Mouse (Mus musculus) forebrain, embryonic 16.5 days (tissue): ENCODE data around the gene Gm21987. TPM values are rescaled to one million over a fixed set of nuclear protein-coding genes. Genes with fewer than 3 reads are reported as not detected.
A peak's percentile ranks its signal among the peaks of the same experiment; 100 is the strongest.

Experiments used
- ATAC-seq: fragments of 200-750 bp; cut with Nextera tagmentation; 2 replicates; pipeline ENCODE4 v1.8.0; 2017; ENCODE audit warnings: mild to moderate bottlenecking, moderate library complexity
- H3K27ac ChIP-seq: fragments of 300-500 bp; sonication (generic); 2 replicates; pipeline ENCODE4 v1.5.1; 2014; ENCODE audit warnings: low read length, control low read depth
- H3K27me3 ChIP-seq: fragments of 300-500 bp; sonication (generic); replicated peaks from 2 replicates; pipeline ENCODE4 v1.6.1; 2014; ENCODE audit warnings: low read length; ENCODE audit not compliant: control insufficient read depth, insufficient read depth
- H3K36me3 ChIP-seq: fragments of 300-500 bp; sonication (generic); 2 replicates; pipeline ENCODE4 v1.6.1; 2014; ENCODE audit not compliant: control insufficient read depth, insufficient read depth
- H3K4me1 ChIP-seq: fragments of 300-500 bp; sonication (generic); replicated peaks from 2 replicates; pipeline ENCODE4 v1.6.1; 2014; ENCODE audit warnings: low read length; ENCODE audit not compliant: control insufficient read depth, insufficient read depth
- H3K4me2 ChIP-seq: fragments of 300-500 bp; sonication (generic); 2 replicates; pipeline ENCODE4 v1.6.1; 2014; ENCODE audit warnings: mild to moderate bottlenecking, low read length, control low read depth
- H3K4me3 ChIP-seq: fragments of 300-500 bp; sonication (generic); replicated peaks from 2 replicates; pipeline ENCODE4 v1.5.1; 2014; ENCODE audit warnings: mild to moderate bottlenecking, low read length, control low read depth
- H3K9ac ChIP-seq: fragments of 300-500 bp; sonication (generic); replicated peaks from 2 replicates; pipeline ENCODE4 v1.6.1; 2014; ENCODE audit warnings: low read depth, low read length, control low read depth
- H3K9me3 ChIP-seq: fragments of 300-500 bp; sonication (generic); 2 replicates; pipeline ENCODE4 v1.6.1; 2016; ENCODE audit warnings: low read length; ENCODE audit not compliant: control insufficient read depth
- WGBS: fragments of 180-500 bp; shearing (Covaris S2); extraction: QIAGEN DNeasy Blood & Tissue Kit; methylation state at CpG from one replicate; pipeline ENCODE4 v1.1.7; 2014; 5-methylcytosine and 5-hydroxymethylcytosine counted together
- polyA plus RNA-seq: library from polyadenylated mRNA; unstranded; fragments of >200 nt; fragmentation: Nextera tagmentation; extraction: Ambion mirVana; gene quantifications from 2 replicates; pipeline ENCODE4 v1.2.1, GENCODE M21; 2015

Gene Gm21987
- polyA plus RNA-seq, 1 experiment from 2014 or later = not detected

DNA sequence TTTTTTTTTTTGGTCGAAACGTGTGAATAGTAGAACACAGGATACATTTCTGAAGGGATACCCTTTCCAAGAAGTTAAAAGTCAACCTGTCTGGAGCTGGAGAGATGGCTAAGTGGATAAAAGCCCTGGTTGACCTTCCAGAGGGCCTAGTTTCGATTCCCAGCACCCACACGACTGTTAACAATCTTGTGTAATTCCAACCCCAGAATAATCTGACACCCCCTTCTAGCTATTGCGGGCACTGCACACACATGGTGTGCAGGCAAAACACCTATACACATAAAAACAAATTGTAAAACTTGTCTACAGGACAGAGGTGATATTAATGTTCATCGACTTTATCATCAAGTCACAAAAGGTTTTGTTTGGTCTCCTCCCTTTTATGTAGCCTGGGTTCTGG lies 748 bp downstream of the Gm21987 start:
- no peaks in the 10 kb centered on the region for H3K27me3 ChIP-seq
- 64% methylated on average over 6 of the region's 6 CpGs for WGBS
- no peaks in the 10 kb centered on the region for H3K9me3 ChIP-seq
- peak overlapping the region; percentile 70 for H3K4me2 ChIP-seq
- no peak overlapping the region; the same call in 1 of the 2 replicates for H3K9ac ChIP-seq
- H3K36me3 ChIP-seq = peaks cover 15% of the 10 kb centered on the region
- no peak for ATAC-seq
- peak overlapping the region; percentile 79 for H3K4me3 ChIP-seq
- no peak overlapping the region for H3K27ac ChIP-seq
- H3K4me1 ChIP-seq = peaks cover 9% of the 10 kb centered on the region

DNA sequence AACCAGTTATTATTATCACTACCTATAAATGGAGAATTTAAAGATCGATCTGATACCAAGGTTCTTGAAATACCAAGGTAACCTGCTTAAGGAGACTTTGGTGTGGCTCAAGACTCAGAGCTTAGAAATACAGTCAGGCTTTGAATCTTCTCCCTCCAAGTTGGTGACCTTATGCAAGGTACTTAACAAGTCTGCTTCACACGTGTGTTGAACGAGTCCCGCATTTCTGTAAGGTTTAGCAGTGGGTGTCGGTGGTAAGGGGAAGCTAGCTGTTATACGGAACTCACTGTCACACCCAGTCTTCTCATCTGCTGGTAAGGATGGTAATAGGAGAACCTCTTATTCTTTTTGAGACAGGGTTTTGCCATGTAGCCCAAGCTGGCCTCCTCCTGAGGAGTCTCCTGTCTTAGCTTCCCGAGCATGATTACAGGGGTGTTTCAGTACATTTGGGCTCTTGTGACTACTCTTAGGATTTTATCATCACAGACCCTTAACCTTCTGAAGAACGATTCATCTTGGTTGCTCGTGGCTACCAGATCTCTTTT lies 1.4 kb downstream of the Gm21987 start:
- no peak overlapping the region for H3K4me2 ChIP-seq
- peaks cover 15% of the 10 kb centered on the region for H3K36me3 ChIP-seq
- 94% methylated on average over 9 of the region's 9 CpGs for WGBS
- no peak overlapping the region for H3K9ac ChIP-seq
- no peak for ATAC-seq
- H3K27ac ChIP-seq = no peak overlapping the region
- no peak overlapping the region for H3K4me3 ChIP-seq
- no peaks in the 10 kb centered on the region for H3K9me3 ChIP-seq
- no peaks in the 10 kb centered on the region for H3K27me3 ChIP-seq
- peaks cover 9% of the 10 kb centered on the region for H3K4me1 ChIP-seq

DNA sequence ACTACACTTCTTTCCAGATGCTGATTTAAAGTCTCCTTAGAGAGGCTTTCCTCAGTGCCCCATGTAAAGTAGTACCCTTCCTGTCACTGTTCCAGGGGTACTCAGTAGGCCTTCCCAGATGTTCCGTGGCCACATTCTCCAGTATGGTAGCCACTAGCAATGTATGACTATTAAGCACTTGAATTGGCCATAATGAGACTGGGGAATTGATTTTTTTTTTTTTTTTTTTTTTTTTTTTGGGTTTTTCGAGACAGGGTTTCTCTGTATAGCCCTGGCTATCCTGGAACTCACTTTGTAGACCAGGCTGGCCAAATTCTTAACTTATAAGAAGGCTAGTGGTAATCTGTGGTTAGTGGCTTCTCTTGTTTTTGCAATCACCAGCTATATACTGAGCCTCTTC lies 3.0 kb downstream of the Gm21987 start:
- Histone ChIP-seq H3K27ac (no peak overlapping the region), H3K9ac (no peak overlapping the region), H3K4me1 (peaks cover 9% of the 10 kb centered on the region), H3K27me3 (no peaks in the 10 kb centered on the region), H3K9me3 (no peaks in the 10 kb centered on the region), H3K4me2 (no peak overlapping the region), H3K4me3 (no peak overlapping the region), H3K36me3 (peaks cover 15% of the 10 kb centered on the region)
- no peak for ATAC-seq
- 97% methylated on average over 1 of the region's 2 CpGs for WGBS

GRCm38 (mm10) chr16:38350361-38350855 lies 3.6 kb downstream of the Gm21987 start:
- no peaks in the 10 kb centered on the region for H3K9me3 ChIP-seq
- H3K4me1 ChIP-seq = peaks cover 9% of the 10 kb centered on the region
- no peak for ATAC-seq
- no peaks in the 10 kb centered on the region for H3K27me3 ChIP-seq
- H3K4me2 ChIP-seq = no peak overlapping the region
- H3K36me3 ChIP-seq = peaks cover 15% of the 10 kb centered on the region
- H3K9ac ChIP-seq = no peak overlapping the region
- H3K27ac ChIP-seq = no peak overlapping the region
- no peak overlapping the region for H3K4me3 ChIP-seq
- 96% methylated on average over 7 of the region's 7 CpGs for WGBS

DNA sequence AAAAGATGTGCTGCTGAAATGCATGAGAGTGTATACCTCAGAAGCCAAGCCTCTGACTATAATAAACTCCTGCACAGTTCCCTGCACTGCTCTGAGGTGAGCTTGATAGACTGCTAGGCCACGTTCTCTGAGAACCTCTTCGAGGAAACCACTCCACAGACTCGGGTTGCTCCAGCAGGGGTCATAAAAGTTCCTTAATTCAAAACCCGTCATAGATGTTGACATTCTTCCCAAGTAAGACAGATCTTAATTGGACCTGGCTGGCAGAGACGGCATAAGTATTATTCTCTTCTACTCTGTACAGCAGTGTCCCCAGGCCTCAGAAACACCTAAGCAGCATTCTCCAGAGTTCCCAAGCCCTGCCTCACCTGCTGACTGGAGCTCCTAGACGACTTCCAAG lies 4.1 kb downstream of the Gm21987 start:
- Histone ChIP-seq H3K9me3 (no peaks in the 10 kb centered on the region), H3K4me3 (no peak overlapping the region), H3K4me1 (peaks cover 9% of the 10 kb centered on the region), H3K36me3 (peaks cover 15% of the 10 kb centered on the region), H3K9ac (no peak overlapping the region), H3K27me3 (no peaks in the 10 kb centered on the region), H3K4me2 (no peak overlapping the region), H3K27ac (no peak overlapping the region)
- ATAC-seq = no peak
- WGBS = 86% methylated on average over 6 of the region's 6 CpGs

DNA sequence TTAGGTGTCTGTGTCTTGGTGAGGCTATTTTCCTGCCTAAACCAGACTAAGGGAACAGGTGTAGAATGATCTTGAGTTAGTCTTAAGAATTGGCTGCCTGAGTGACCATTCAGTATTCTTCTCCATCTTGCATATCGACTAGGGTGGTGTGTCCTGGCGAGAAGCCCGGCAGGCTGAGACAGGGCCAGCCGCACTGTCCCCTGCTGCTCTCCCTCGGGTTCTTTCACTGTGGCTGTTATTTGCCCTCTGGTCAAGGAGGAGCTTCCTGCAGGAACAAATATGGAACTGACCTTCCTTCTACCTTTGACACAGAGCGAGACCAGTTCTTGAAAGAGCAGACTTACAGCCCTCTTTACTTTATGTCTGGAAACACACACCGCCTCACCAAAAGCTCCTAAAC lies 5.2 kb downstream of the Gm21987 start:
- Histone ChIP-seq H3K4me3 (no peak overlapping the region), H3K4me2 (no peak overlapping the region), H3K27ac (no peak overlapping the region), H3K9me3 (no peaks in the 10 kb centered on the region), H3K27me3 (no peaks in the 10 kb centered on the region), H3K9ac (no peak overlapping the region), H3K36me3 (peaks cover 15% of the 10 kb centered on the region), H3K4me1 (peaks cover 7% of the 10 kb centered on the region)
- WGBS = 81% methylated on average over 7 of the region's 7 CpGs
- ATAC-seq = no peak

GRCm38 (mm10) chr16:38352851-38353250 lies 6.0 kb downstream of the Gm21987 start:
- no peak overlapping the region for H3K27ac ChIP-seq

DNA sequence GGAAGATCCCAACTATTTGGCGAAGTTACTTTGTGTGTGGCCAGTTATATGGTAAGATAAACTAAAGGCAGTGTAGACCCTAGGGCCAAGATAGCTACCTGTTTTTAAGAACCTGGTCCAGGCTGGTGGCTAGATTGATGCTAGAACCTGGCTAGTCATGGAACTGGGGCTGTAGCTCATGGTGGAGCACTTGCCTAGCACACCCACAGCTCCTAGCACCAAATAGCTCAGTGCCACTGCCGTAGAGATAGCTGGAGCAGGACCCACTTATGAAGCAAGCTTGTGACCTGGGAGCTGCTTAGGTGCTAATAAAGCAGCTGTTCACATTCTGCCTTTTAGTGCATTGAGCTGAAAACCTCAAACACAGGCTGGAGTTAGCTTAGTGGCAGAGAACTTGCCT lies 6.8 kb downstream of the Gm21987 start:
- ATAC-seq = no peak
- 96% methylated on average over 2 of the region's 2 CpGs for WGBS
- Histone ChIP-seq H3K4me2 (no peak overlapping the region), H3K4me3 (no peak overlapping the region), H3K36me3 (peaks cover 15% of the 10 kb centered on the region), H3K27ac (no peak overlapping the region), H3K9ac (no peak overlapping the region), H3K9me3 (no peaks in the 10 kb centered on the region), H3K4me1 (no peaks in the 10 kb centered on the region), H3K27me3 (no peaks in the 10 kb centered on the region)

More at GRCm38 (mm10) chr16:38352851-38353250, 6.0 kb downstream of the Gm21987 start:
- ATAC-seq = no peak
- Histone ChIP-seq H3K9ac (no peak overlapping the region), H3K27me3 (no peaks in the 10 kb centered on the region), H3K9me3 (no peaks in the 10 kb centered on the region), H3K4me3 (no peak overlapping the region), H3K4me2 (no peak overlapping the region), H3K36me3 (peaks cover 15% of the 10 kb centered on the region), H3K4me1 (peaks cover 3% of the 10 kb centered on the region; the same call in 1 of the 2 replicates)

GRCm38 (mm10) chr16:38354185-38354913 lies 7.5 kb downstream of the Gm21987 start:
- H3K27ac ChIP-seq = no peak overlapping the region
- H3K36me3 ChIP-seq = peaks cover 15% of the 10 kb centered on the region
- no peaks in the 10 kb centered on the region for H3K4me1 ChIP-seq
- 91% methylated on average over 5 of the region's 5 CpGs for WGBS
- H3K27me3 ChIP-seq = no peaks in the 10 kb centered on the region
- H3K9me3 ChIP-seq = no peaks in the 10 kb centered on the region
- no peak overlapping the region for H3K4me2 ChIP-seq
- H3K9ac ChIP-seq = no peak overlapping the region
- ATAC-seq = no peak
- no peak overlapping the region for H3K4me3 ChIP-seq
